Mouse (Mus musculus) bone marrow, adult 2 months (tissue): ENCODE data around the gene Atp5g1.

ENCODE experiments used
- CTCF ChIP-seq: fragments of 200-500 bp; IDR thresholded peaks from 2 replicates; pipeline ENCODE4 v1.5.1; 2011; ENCODE audit warnings: low read length, control low read depth; ENCODE audit not compliant: control insufficient read depth, insufficient read depth
- POLR2A ChIP-seq: fragments of 200-500 bp; IDR thresholded peaks from 2 replicates; pipeline ENCODE4 v1.6.1; 2011; ENCODE audit warnings: low read depth, mild to moderate bottlenecking, control low read depth, low read length, borderline replicate concordance; ENCODE audit not compliant: control insufficient read depth

- TF ChIP-seq POLR2A, result peak; percentile 61; the same call in 1 of the 2 replicates
- TF ChIP-seq CTCF, result no peak
These were observed 40.8 kb downstream of the Atp5g1 start, which contains the start of gene Snf8 for GRCm38 (mm10) chr11:96034596-96035052.
